Mouse (Mus musculus) brain, adult 2 months (tissue): ENCODE data around the gene Sys1.

ENCODE experiments used
- DNase-seq: peaks from one replicate; pipeline ENCODE4 v3.0.0; 2011; ENCODE audit warnings: low read depth, low spot score

The Sys1 gene

DNA sequence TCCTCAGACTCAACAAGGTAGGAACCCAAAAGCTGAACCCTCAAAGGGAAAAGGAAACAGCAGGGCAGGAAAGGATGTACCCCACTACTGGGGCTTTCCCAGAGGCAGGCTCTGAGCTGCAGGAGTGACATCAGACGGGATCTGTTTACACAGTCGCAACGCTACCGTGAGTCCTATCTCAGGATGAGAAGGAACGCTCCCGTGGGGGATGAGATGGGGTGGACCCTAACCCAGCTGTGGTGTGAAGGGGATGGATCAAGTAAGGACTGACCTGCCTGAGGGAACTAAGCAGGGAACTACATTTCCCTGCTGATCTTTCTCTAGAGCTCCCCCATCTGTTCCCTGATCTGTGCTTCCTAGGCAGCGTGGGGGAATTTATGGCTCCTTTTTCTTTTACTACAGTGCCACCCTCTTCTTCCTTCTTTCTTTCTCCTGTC lies at the start of gene Sys1:
Gene Sys1, plus strand, starts transcription at position 101 of the 437 bp plus-strand sequence.
- DNase-seq, result peak; percentile 78

- DNase-seq, result peak; percentile 73
These were observed 49.1 kb upstream of the Sys1 start for GRCm38 (mm10) chr2:164407708-164408107.

DNA sequence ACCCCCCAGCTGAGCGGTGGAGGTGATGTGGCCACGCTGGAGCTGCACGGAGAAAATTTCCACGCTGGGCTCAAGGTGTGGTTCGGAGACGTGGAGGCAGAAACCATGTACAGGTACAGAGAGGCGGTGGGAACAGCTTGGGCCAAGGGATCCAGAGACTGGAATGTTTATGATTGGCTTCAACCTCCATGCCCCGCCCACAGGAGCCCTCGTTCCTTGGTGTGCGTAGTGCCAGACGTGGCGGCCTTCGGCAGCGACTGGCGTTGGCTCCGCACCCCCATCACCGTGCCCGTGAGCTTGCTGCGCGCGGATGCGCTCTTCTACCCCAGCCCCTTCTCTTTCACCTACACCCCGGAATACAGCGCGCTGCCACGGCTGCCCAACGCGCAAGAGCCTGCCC lies 42.6 kb upstream of the Sys1 start:
- no peak for DNase-seq

DNA sequence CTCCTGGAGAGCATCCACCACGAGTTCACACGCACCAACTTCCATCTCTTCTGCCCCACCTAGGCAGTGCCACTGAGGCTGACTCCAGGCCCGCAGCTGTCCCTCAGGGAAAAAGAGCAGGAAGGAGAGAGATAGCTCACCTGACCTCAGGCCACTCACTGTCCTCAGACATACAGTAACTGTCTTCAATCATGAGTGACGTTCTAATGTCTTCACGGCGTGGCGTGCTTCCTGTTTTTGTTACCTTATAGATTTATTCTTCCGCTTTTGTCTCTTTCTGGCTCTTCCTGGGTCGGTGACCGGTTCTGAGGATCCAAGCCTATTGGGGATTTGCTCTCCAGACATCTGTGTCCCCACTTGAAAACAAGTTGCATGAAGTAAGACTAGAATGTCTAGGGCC lies 42.2 kb upstream of the Sys1 start:
- no peak for DNase-seq

DNA sequence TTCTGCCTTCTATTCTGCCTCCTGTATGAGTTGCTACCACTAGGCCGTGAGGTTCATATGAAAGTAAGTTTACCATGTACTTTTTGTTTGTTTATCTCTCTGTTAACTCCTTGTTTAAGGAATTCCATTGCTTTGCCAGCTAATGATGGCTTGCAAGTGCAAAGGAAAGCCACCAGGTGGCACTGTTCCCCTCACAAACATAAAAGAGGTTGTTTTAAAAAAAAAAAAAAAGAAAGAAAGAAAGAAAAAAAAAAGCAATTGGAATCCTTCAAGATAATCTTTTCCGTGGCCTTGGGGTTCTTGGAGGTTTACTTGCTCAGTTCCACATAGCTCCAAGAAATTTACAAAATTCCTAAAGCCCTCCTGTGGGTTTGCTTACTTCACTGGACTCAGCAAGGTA lies 39.6 kb upstream of the Sys1 start:
- DNase-seq, result peak; percentile 71

DNA sequence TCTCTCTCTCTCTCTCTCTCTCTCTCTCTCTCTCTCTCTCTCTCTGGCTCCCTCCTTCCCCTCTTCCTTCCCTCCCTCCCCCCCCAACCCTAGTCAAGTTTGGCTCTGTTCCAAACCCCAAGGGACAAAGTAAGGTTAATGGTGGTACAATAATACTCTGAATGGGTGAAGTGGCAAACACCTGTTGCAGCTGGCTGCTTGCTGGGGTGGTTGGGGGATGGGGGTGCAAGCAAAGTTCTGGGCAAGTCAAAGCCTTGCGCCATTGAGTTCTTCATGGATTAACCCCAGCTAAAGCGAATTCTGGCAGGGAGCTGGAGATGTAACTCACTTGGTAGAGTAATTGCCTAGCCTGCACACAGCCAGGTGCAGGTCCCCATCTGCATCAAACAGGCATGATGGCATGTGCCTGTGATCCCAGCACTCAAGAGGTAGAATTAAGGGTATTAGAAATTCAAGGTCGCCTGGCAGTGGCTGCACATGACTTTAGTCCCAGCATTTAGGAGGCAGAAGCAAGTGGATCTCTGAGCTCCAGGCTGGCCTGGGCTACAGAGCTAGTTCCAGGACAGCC lies 38.4 kb upstream of the Sys1 start:
- no peak for DNase-seq

DNA sequence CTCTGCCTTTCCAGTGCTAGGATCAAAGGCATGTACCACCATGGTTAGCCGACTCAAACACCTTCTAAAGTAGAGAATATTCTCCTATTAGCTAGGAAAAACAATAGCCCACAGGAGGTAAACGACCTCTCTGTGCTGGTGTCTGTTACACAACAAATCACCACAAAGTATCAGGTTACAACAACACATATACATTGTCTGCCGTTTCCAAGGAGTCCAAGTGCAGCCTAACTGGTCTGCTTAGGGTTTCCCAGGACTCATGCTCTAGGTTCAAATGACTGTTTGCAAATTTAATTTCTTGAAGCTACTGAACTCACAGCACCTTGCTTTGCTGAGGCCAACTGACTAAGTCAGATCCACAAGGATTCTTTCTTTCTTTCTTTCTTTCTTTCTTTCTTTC lies 37.3 kb upstream of the Sys1 start:
- DNase-seq, result no peak

- DNase-seq, result no peak
These were observed 35.5 kb upstream of the Sys1 start for GRCm38 (mm10) chr2:164421306-164421705.

DNA sequence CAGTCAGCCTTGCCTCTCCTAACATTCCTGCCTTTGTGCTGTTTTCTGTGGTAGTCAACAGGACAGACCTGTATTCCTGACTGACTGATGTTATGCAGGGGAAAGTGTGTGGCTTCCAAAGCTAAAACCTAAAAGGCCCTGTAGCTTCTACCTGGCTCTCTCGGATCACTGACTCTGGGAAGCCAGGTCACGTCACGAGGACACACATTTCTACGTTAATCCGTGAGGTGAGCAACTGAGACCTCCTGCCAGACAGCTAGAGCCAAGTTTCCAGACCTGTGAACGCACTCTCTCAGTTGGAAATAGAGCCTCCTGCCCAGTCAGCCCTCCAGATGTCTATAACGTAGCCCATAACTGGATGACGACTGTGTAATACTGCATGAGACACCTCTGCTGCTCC lies 34.8 kb upstream of the Sys1 start:
- no peak for DNase-seq

DNA sequence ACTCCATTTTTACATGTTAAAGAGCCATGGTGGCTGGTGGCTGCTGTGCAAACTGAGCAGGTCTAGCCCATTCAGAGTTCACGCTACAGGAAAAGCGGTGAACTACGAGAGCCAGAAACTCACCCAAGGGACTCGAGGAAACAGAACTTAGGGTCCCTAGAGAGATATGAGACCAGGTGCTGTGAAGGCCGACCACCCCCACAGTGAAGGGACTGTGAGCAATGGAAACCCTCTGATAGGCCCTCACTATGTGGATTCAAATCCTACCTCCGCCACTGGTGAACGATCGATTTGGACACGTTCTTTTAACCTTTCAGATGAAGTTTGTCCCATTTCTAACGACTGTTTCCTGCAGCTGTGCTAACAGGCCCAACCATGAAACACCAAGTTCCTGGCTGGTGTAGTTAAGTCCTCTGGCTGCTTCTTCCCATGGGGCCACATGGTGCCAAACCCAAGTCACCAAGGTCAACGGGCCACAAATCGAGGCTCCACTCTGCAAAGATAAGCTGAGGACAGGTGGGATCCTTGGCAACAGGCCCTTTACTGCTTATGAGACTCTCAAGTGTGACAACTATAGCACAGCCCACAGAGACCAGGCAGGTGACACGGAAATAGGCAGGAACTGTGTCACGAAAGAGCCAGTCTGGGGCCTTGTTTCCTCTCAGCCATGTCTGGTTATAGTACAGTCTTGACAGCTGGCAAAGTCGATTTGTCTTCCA lies 33.9 kb upstream of the Sys1 start:
- DNase-seq, result no peak

- DNase-seq, result no peak
These were observed 33.3 kb upstream of the Sys1 start for GRCm38 (mm10) chr2:164423464-164423863.

DNA sequence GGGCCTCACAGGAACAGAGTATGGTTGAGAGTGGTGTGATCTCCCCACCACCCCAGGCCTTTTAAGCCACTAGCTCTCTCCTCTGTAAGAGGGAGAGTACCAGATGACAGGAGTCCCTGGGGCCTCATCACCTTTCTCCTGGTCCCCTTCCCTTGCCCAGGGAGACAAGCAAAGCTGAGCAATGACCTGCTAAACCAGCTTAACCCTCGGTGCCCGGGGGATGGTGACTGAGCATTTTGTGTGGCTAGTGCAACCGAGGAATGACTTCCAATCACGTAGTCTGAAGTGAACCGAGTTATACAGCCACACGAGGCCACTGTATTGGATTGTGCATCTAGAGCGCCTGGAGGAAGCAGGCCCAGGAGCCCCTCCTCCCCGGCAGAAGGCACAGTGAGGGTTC lies 32.4 kb upstream of the Sys1 start:
- DNase-seq, result no peak

- DNase-seq, result peak; percentile 48
These were observed 31.4 kb upstream of the Sys1 start for GRCm38 (mm10) chr2:164425401-164425800.

GRCm38 (mm10) chr2:164426121-164426520 lies 30.6 kb upstream of the Sys1 start:
- DNase-seq, result no peak

- DNase-seq, result no peak
These were observed 29.8 kb upstream of the Sys1 start for GRCm38 (mm10) chr2:164426952-164427351.

GRCm38 (mm10) chr2:164428451-164428850 lies 28.3 kb upstream of the Sys1 start:
- no peak for DNase-seq

DNA sequence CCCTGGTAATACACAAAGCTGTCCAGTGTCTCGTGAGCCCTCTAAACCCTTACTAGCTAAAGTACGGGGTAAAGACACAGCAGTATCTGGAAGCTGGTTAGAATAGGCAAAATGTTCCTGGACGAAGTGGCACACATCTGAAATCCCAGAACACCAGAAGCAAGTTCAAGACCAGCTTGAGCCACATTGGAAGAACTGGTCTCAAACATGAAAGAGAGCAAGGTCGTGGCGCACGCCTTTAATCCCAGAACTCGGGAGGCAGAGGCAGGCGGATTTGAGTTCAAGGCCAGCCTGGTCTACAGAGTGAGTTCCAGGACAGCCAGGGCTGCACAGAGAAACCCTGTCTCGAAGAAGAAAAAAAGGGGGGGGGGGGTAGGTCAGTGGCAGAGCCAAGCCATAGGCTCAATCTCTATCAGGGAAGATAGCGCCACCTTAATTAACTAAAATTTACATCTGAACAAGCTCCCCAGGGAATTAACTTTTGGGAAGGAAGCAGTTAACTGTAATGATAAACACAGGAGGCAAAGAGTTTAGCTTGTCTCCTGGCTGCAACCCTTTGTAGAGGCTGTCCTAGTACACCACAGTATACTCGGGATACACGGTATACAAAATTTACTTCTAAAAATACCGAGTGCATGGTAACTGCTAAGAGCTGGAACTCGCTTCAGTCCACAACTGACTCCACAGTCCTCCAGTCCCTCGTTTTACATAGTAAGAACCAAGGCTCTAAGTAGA lies 26.7 kb upstream of the Sys1 start:
- DNase-seq, result no peak

GRCm38 (mm10) chr2:164430697-164431096 lies 26.1 kb upstream of the Sys1 start:
- DNase-seq, result no peak

DNA sequence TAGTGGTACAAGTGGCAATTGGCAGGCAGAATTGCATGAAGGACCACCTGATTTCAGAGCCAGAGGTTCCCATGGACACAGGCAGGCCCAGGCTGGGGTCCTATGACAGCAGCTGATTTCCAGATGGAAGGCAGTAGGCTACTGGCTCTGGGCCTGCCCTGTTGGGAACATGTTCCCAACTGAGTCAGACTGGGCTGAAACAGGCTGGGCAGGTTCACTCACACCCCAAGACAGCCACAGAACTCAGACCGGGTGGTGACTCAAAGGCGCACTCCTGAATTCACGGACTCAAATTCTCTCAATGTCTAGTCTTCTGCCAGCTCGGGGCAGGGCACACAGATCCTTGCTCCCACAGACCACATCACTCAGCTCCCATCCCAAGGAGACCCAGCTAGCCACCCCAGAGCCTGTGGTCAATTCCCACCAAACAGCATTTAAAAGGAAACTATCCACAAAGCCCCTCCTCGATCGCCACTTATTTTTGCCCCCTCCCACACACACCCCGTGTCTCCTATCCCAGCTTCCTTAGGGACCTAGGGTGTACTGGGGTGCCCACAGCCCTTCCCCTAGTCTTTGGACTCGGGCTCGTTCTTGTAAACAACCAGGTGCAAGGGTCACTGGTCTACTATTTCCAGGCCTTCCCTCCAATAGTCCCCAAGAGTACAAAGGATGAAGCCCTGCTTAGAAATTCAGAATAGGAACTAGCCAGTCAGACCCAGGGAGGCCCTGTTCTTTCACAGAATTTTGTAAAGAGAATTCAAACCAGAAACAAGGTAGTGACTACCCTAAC lies 24.9 kb upstream of the Sys1 start:
- DNase-seq, result no peak

DNA sequence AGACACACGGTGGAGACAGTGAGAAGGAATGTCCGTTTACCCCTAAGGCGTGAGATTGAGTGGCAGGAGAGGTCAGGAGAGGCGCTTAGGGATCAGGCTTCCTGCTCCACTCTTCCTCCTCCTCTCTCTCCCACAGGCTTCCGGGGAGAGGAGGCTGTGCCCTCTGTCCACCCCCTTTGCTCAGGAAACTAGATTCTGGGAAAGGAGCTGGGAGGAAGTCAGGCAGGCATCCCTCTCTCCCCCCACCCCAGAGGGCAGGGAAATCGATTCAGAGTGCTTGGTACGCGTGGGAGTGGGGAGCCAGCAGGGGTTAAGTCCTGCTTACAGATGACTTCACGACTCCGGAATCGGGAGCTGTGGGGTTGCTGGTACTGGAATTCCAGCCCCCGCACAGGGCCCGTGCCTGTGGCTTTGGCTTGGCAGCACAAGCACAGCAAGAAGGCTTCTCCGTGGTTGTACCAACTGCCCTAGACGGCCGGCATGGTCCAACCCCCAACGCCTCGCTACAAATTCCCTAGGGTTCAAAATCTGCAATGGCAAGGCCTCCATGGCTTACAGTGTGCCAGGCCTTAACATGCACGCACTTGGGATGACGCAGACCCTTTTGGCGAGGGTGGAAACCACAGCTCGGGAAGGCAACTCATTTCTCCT lies 24.1 kb upstream of the Sys1 start:
- DNase-seq, result no peak

- DNase-seq, result no peak
These were observed 23.4 kb upstream of the Sys1 start for GRCm38 (mm10) chr2:164433278-164433895.
